Mouse (Mus musculus) frontal cortex, adult 2 months (tissue): ENCODE data around the gene Noa1. TPM values are rescaled to one million over a fixed set of nuclear protein-coding genes. Genes with fewer than 3 reads are reported as not detected.

Experiments used
- DNase-seq, 2 experiments: peaks; one replicate each; pipeline ENCODE4 v3.0.0; 2022; ENCODE audit warnings: low spot score in 1 of 2; ENCODE audit errors: extremely low spot score in 1 of 2
- polyA plus RNA-seq: library from polyadenylated mRNA; depleted of rRNA; stranded (reverse); fragments of >200 nt; gene quantifications from 2 replicates; pipeline ENCODE4 v1.2.3, GENCODE M21; 2012; rRNA removed

Gene Noa1
- polyA plus RNA-seq, 1 experiment = 18.6 TPM

DNA sequence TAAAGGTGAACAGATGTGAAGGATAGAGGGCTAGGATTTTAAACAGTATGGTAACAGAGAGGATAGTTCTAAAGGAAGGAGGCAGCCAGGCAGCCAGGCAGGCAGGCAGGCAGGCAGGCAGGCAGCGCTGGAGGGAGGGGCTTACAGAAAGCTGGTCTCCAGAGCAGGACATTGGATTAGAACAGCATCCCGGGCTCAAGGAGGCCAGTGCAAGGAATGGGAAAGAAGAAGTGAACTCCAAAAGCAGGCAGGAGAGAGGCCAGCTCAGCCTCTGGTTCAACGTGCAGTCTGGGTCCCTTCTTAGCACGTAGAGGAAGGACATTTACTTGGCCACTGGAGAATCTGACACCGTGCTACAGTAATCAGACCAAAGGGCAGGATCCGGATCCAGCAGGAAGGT lies 49.7 kb downstream of the Noa1 start:
- no peak for DNase-seq

DNA sequence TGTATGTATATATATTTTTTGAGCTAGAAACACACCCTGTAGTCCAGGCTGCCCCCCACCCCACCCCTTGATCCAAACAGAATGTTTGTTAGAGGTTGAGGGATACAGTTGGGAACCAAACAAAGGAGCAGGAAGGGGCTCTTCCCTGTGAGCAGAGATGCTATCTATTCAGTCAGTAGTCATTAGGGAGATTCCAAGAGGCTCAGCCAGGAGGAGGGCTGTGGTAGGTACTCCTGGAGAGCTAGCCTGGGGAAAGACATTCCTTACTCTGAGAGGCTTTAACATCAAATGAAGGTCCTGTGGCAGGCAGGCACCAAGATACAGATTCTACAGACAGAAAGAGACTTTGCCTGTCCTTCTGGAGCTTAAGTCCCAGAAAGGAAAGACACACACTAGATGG lies 50.6 kb downstream of the Noa1 start:
- no peak for DNase-seq

DNA sequence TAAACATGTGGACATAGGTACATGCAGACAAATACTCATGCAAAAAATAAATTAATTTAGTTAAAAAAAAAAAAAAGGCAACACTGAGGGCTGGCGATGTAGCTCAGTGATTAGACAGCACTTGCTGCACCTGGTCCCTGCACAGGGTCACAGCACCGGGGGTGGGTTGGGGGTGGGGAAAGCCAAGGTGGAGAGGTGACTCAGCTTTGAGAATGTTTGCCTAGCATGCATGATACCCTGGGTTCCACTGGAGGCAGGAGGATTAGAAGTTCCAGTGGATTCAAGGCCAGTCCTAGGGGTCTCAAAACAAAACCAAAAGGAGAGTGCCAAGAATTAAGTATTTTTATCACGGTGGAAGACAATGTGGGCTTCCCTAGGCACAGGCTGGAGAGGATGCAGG lies 52.3 kb downstream of the Noa1 start:
- no peak for DNase-seq

DNA sequence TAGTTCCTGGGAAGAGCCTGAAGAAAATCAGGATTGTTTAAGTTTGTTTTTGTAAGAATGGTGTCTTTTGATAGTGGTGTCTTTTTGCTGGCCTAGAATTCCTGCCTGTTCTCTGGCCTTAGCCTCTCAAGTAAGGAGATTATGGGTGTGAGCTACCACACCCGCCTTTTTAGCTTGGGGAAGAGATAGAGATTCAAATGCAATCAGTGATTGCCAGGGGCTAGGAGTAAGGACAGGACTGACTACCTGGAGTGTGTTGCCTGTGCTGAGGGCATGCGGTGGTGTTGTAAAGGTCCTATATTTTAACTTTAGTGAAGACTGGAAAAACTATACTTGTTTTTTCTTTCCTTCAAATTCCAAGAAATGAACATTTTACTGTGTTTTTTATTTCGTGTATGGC lies 55.5 kb downstream of the Noa1 start:
- DNase-seq = no peak

DNA sequence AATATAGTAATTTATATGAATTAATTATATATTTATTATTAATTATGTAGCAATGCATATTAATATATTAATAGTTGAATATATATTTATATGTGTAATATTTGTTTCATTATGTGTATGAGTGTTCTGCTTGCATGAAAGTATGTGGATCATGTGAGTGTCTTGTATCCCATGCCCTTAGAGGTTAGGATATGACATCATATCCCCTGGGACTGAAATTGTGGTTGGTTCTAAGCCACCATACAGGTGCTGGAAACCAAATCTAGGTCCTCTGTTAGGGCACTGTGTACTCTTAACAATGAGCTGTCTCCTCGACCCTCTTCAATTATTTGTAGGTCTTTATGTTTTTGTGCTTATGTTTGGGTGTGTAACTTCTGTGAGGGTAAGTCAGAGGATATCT lies 56.7 kb downstream of the Noa1 start:
- no peak for DNase-seq

DNA sequence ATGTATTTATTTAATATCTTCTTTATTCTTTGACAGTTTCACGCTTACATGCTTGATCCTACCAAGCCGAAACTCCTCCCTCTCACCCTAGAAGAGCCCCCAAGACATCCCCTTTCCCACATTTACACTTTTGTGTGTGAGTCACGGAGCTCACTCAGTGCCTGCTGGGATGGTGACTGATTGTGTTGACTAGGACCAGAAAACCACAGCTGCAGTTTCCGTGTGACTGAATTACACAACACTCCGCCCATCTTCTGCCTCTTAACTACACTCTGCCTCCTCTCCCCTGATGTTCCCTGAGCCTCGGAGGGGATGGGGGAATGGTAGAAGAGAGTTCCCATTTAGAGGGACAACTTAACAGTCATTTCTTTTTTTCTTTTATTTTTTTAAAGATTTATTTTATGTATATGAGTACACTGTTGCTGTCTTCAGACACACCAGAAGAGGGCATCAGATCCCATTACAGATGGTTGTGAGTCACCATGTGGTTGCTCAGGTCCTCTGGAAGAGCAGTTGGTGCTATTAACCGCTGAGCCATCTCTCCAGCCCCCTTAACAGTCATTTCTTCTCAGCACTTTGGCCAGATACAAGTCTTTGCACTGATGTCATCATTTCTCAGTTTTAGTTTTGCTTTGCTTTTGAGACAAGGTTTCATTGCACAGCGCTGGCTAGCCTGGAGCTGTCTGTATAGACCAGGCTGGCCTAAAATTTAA lies 57.6 kb downstream of the Noa1 start:
- DNase-seq = no peak

DNA sequence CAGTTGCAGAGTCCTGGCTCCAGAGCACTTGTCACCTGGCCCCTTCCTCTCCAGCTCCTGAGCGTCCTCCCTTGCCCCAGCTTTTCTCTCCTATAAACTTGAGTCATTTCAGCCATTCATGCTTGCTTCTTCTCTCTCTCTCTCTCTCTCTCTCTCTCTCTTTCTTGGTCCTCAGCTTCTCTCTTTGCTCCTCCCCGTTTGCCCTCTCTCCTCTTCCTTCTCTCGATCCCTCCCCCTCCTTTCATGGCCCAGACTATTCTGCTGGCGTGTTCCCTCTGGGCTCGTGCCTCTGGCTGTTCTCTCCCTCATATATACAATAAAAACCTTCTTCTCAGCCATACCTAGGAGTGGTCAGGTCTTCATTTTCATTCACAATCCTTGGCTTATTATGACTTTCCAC lies 58.2 kb downstream of the Noa1 start:
- DNase-seq = no peak

DNA sequence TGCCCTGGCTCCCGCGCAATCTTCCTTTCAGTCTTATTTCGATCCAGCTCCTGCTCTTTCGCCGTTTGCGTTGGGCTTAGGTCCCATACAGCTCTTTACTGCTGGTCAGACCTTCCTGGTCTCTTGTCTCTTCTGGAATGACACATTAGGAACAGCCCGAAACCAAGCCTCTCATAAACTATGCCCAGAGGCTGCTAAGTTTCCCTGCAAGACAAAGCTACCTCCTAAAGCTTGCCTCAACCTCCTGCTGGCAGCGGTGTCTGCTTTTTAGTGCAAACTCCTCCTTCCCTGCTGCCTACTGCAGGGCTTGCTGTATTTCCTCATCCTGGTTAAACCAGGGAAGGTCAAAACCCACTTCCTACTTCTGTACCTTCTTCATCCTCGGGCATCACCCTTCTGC lies 59.8 kb downstream of the Noa1 start:
- no peak for DNase-seq

DNA sequence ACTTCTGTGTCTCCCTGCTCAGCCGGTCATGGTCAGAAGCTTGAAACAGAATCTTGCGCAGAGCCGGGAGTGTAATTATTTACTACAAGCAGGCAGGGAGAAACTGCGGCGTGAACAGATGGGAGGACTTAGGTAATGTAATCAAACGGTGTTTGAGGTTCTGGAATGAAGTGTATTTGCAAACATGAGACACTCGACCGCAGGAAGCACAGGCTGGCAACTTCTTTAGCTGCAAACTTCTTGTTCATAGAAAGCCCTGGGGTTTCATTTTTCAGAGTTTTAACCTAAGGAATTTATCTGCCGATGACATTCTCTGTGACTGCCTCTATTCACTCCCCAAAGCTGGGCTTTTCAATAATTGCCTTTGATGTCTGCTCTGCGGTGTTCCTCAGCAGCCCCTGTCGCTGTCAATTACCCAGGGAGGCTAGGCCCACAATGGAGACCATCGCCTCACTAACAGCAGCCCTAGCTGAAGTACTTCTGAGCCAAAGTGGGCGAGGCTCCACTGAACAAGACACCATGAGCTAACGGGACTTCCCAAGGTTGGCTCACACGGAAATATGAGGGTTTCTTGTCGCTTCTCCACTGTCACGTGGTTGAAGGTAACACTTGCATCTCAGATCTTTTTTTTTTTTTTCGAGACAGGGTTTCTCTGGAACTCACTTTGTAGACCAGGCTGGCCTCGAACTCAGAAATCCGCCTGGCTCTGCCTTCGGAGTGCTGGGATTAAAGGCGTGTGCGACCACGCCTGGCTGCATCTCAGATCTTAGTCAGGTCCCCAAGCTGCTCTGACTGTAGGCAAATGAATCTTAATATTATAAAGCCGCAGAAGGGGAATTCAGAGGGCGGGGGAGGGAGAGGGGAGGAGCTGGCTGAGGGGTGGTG lies 63.9 kb downstream of the Noa1 start:
- no peak for DNase-seq

DNA sequence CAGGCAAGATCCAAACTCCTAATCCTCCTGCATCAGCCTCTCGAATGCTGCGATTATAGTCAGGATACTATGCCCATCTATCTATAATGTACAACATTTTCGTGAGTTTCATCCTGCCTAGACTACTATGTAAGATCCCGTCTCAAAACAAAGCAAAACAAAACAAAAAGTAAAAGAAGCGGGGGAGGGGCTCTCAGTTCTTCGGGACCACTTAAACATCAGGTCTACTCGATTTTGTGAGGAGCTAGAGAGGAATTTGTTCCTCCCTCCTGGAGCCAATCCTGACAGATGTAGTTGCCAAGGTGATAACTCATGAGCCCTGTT lies 64.5 kb downstream of the Noa1 start:
- DNase-seq = no peak

DNA sequence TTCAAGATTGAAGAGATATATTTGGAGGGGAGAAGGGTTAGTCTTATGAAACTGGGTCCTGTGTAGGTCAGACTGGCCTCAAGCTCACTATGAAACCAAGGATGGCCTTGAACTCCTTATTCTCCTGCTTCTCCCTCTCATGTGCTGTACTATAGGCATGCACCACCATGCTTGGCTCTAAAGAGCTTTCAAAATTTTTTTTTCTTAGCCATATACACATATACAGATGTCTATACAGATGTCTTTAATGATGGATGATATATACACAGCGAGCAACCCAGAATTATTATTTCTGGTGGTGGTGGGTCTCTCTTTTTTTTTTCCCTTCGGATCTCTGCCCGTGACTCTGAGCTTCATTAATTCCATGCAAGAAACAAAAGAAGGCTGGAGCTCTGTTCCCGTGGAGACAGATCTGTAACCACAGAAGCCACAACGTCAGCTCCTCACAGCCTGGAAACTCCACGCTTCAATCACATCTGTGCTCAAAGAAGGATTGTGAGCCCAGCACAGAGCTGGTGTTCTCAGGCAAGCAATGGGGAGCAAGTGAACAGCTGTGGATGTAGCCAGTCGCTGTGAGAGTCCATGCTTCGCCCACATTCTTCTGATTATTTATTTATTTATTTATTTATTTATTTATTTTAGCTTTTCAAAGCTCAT lies 65.4 kb downstream of the Noa1 start:
- no peak for DNase-seq

Other genes starting within 250 kb of the Noa1 start
- 75.1 and 105 TPM in 2 replicates for gene Hopx, start 195.0 kb downstream of the Noa1 start, polyA plus RNA-seq
- gene Spink2, start 98.6 kb downstream of the Noa1 start, polyA plus RNA-seq = 0.22 TPM in 1 of 2 replicates, not detected in the other
- 3.4 and 3.5 TPM in 2 replicates for gene Rest, start 44.6 kb downstream of the Noa1 start, polyA plus RNA-seq
- 36.8 and 38.5 TPM in 2 replicates for gene Polr2b, start 63 bp upstream of the Noa1 start, polyA plus RNA-seq
- gene Igfbp7, start 98.0 kb upstream of the Noa1 start, polyA plus RNA-seq = 97.7 and 99.9 TPM in 2 replicates